Mouse (Mus musculus) adrenal gland, postnatal 25 days (tissue): ENCODE data around the gene Gm4767. TPM values are rescaled to one million over a fixed set of nuclear protein-coding genes. Genes with fewer than 3 reads are reported as not detected.
"Not testable (repeated sequence)": the region's sequence is repeated elsewhere in the genome, so short reads cannot be mapped to it uniquely, and the experiment has no call there.

ENCODE experiments used
- DNase-seq: peaks from one replicate; pipeline ENCODE4 v3.0.0; 2021; ENCODE audit warnings: mixed read lengths
- long read RNA-seq: library from polyadenylated mRNA; stranded (forward); transcript quantifications from one replicate; pipeline ENCODE4 v2.0.0, GENCODE M21; 2021
- total RNA-seq: library from RNA; stranded (reverse); gene quantifications from 2 replicates; pipeline ENCODE4 v1.2.3, GENCODE M21; 2021

The Gm4767 gene
- total RNA-seq = 1.6 and 2.1 TPM in 2 replicates
- long read RNA-seq, partial matches to known transcripts = 0 of 1 reads
- long read RNA-seq, other reads (novel, unspliced or antisense) = 1 of 1 reads

DNA sequence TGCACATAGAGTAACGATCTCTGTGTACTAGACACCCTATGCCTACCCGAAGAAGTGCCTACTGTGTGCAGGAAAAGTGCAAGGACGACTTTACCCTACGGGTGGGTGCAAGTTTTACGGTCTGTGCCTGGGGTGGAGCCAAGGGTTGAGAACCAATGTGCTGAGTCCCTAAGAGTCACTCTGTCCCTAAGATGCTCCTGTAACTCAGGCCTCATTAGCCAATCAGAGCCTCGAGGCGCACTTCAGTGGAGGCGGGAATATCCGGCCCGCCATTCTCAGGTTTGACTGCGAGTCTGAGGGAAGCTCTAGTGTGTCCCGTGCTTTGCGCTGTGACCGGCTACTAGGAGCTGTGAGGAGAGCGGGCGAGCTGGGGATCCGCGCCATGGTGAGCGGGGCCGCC lies at the start of gene Gm4767:
Gm4767 (plus strand) TSS at position 288 of the 400 bp plus-strand sequence.
- peak; percentile 0 for DNase-seq

DNA sequence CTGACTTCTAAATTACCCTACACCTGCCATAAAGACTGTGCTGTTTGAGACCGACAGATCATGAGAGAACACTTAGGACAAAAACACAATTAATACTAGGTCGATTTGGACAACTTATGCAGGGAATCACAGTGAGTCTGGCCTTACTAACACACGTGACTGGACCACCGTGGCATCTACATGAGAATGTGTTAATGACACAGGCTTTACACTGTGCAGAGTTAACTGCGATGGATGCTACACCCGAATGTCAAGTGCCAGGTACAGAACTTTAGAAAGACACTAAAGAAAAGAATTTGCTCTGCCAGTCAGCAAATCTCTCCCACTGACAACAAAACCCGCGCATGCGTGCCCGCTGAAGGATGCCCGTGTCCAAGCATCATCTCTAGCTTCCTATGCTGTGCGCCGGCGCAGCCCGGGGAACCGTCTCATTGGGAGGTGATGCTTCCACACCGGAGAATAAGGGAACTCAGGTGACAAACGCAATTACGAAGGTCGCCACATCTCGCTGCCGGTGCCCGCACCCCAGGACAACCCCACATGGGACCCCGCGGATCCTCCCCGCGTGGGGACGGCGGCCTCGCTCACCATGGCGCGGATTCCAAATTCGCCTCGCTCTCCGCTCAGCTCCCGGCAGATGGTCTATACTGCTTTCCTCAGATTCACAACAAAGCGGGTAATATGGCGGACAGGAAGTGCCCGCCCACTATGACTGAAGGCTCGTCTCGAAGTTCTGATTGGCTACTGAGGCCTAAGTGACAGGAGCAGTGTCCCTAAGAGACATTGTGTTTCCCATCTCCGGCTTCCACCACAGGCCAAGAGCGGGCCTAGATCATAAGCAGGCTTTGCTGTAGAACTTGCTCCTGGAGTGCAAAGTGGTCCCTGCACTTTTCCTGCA lies 41.2 kb upstream of the Gm4767 start, which contains the start of gene Gm3055:
Gm3055 (minus strand) TSS at position 656 of the 898 bp plus-strand sequence.
- not testable (repeated sequence) for DNase-seq

DNA sequence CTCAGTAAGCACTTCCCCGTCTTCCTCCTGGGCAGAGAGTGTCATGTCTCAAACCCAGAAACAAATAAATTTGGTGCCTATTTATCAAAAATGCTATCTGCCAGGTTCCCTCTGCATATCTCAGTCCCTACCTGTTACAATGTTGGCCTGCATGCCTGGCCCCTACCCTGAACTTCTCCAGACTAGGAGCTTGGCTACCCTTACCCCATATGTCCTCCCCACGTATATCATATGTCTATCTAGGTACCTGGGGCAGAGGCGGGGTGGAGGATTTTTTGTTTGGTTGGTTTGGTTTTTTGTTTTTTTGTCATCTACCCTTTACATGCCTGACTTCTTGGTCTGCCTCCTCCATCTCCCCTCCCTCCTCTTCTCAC lies 40.6 kb upstream of the Gm4767 start:
- not testable (repeated sequence) for DNase-seq

DNA sequence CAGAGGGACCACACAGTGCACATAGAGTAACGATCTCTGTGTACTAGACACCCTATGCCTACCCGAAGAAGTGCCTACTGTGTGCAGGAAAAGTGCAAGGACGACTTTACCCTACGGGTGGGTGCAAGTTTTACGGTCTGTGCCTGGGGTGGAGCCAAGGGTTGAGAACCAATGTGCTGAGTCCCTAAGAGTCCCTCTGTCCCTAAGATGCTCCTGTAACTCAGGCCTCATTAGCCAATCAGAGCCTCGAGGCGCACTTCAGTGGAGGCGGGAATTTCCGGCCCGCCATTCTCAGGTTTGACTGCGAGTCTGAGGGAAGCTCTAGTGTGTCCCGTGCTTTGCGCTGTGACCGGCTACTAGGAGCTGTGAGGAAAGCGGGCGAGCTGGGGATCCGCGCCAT lies 34.2 kb downstream of the Gm4767 start:
- not testable (repeated sequence) for DNase-seq

DNA sequence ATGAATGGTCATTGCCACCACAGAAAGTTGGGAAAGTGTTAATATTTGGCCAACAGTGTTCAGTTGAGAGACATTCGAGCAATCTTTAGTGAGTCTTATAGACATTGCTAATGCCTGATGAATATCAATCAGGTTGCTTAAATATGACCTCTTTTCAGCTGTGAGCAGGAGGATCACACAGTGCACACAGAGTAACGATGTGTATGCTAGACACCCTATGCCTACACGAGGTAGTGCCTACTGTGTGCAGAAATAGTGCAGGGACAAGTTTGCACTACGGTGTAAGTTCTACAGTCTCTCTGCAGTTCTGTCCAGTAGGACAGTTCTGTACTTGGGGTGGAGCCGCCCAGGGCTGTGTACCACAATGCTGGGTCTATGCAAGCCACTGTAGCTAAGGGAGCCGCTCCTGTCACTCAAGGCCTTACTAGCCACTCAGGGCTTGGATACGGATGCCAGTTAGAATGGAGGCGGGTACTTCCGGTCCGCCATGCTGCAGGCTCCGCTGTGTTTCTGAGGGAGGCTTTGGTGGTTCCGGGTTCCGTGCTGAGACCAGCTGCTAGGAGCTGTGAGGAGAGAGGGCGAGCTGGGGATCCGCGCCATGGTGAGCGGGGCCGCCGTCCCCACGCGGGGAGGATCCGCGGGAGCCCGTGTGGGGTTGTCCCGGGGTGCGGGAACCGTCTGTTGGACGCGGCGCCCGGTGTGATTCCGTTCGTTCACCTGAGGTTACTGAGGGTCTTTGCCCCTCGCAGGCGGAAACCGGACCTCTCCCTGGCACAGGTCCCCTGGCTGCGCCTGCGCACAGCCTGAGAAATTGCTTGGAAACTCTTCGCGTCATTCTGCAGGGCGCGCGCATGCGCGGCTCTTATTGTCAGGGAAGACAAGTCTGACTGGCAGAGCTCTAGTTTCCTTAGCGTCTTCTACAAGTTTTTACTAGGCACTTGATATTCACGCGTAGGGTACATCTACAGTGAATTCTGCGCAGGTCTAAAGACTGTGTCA lies 51.7 kb downstream of the Gm4767 start, which contains the start of gene Gm32687:
Gm32687 (plus strand) TSS at position 526 of the 999 bp plus-strand sequence.
- DNase-seq = not testable (repeated sequence)

Other genes starting within 250 kb of the Gm4767 start
- gene Tle2, start 237.6 kb upstream of the Gm4767 start, total RNA-seq = 52.8 and 67.8 TPM in 2 replicates
- 26.4 and 37.4 TPM in 2 replicates for gene Tle6, start 211.1 kb upstream of the Gm4767 start, total RNA-seq
- gene BC025920, start 205.9 kb upstream of the Gm4767 start, total RNA-seq = 2.4 and 2.6 TPM in 2 replicates
- 28.3 and 30.2 TPM in 2 replicates for gene Sirt6, start 184.4 kb upstream of the Gm4767 start, total RNA-seq
- gene Ankrd24, start 183.6 kb upstream of the Gm4767 start, total RNA-seq = 30.5 and 37.8 TPM in 2 replicates
- gene Gm10778, start 163.1 kb upstream of the Gm4767 start, total RNA-seq = 3.2 and 3.6 TPM in 2 replicates
- gene Zfp433, start 107.4 kb upstream of the Gm4767 start, total RNA-seq = 6.9 and 9.4 TPM in 2 replicates
- gene Gm3055, start 41.0 kb upstream of the Gm4767 start, total RNA-seq = 3.7 and 3.9 TPM in 2 replicates
- 1.1 and 3.1 TPM in 2 replicates for gene Gm32687, start 51.7 kb downstream of the Gm4767 start, total RNA-seq
- 1.1 and 2.0 TPM in 2 replicates for gene Zfp781, start 118.3 kb downstream of the Gm4767 start, total RNA-seq
- gene Zfp873, start 235.9 kb downstream of the Gm4767 start, total RNA-seq = 7.8 and 10.5 TPM in 2 replicates